Mouse (Mus musculus): ENCODE results near the gene Gm11011. TPM values are rescaled to one million over a fixed set of nuclear protein-coding genes. Genes with fewer than 3 reads are reported as not detected.

Gene Gm11011
- polyA plus RNA-seq, 1 experiment, result not detected

GRCm38 (mm10) chr2:169590412-169590811, 2.9 kb upstream of the Gm11011 start:
- DNase-seq (ENCODE audit: low read depth in 1 of 2, low spot score in 2 of 2), result no peak
- Histone ChIP-seq H3K27ac (ENCODE audit: insufficient read depth, low read length) (no peak overlapping the region), H3K4me3 (ENCODE audit: extremely low read depth, insufficient read depth, insufficient read length) (no peak overlapping the region), H3K27me3 (ENCODE audit: control insufficient read depth, insufficient read depth, low read length) (no peaks in the 10 kb centered on the region), H3K4me1 (ENCODE audit: control insufficient read depth, insufficient read depth, insufficient read length) (no peaks in the 10 kb centered on the region), H3K36me3 (ENCODE audit: control insufficient read depth, insufficient read depth, low read length) (no peaks in the 10 kb centered on the region)
- no peak for TF ChIP-seq CTCF (IDR thresholded peaks at IDR 0.05; ENCODE audit: extremely low read depth, insufficient read depth, insufficient read length, insufficient replicate concordance)
- no peak for TF ChIP-seq POLR2A (IDR thresholded peaks at IDR 0.05; ENCODE audit: low read depth, low read length)
- WGBS, result 82% methylated on average over 8 of the region's 8 CpGs

GRCm38 (mm10) chr2:169589697-169590096, 2.2 kb upstream of the Gm11011 start:
- Histone ChIP-seq H3K27ac (ENCODE audit: insufficient read depth, low read length) (no peak overlapping the region), H3K4me1 (ENCODE audit: control insufficient read depth, insufficient read depth, insufficient read length) (no peaks in the 10 kb centered on the region), H3K36me3 (ENCODE audit: control insufficient read depth, insufficient read depth, low read length) (no peaks in the 10 kb centered on the region), H3K4me3 (ENCODE audit: extremely low read depth, insufficient read depth, insufficient read length) (no peak overlapping the region), H3K27me3 (ENCODE audit: control insufficient read depth, insufficient read depth, low read length) (no peaks in the 10 kb centered on the region)
- DNase-seq (ENCODE audit: low read depth in 1 of 2, low spot score in 2 of 2), result no peak
- WGBS, result 93% methylated on average over 10 of the region's 10 CpGs
- no peak for TF ChIP-seq POLR2A (IDR thresholded peaks at IDR 0.05; ENCODE audit: low read depth, low read length)
- no peak for TF ChIP-seq CTCF (IDR thresholded peaks at IDR 0.05; ENCODE audit: extremely low read depth, insufficient read depth, insufficient read length, insufficient replicate concordance)

GRCm38 (mm10) chr2:169586688-169587087, 857 bp downstream of the Gm11011 start:
- Histone ChIP-seq H3K27ac (ENCODE audit: insufficient read depth, low read length) (no peak overlapping the region), H3K27me3 (ENCODE audit: control insufficient read depth, insufficient read depth, low read length) (no peaks in the 10 kb centered on the region), H3K4me1 (ENCODE audit: control insufficient read depth, insufficient read depth, insufficient read length) (no peaks in the 10 kb centered on the region), H3K36me3 (ENCODE audit: control insufficient read depth, insufficient read depth, low read length) (no peaks in the 10 kb centered on the region), H3K4me3 (ENCODE audit: extremely low read depth, insufficient read depth, insufficient read length) (no peak overlapping the region)
- whole genome bisulfite sequencing, result 72% methylated on average over 3 of the region's 3 CpGs
- no peak for TF ChIP-seq CTCF (IDR thresholded peaks at IDR 0.05; ENCODE audit: extremely low read depth, insufficient read depth, insufficient read length, insufficient replicate concordance)
- no peak for TF ChIP-seq POLR2A (IDR thresholded peaks at IDR 0.05; ENCODE audit: low read depth, low read length)
- DNase-seq (ENCODE audit: low read depth in 1 of 2, low spot score in 2 of 2), result no peak

- Histone ChIP-seq H3K4me1 (ENCODE audit: control insufficient read depth, insufficient read depth, insufficient read length) (no peaks in the 10 kb centered on the region), H3K4me3 (ENCODE audit: extremely low read depth, insufficient read depth, insufficient read length) (no peak overlapping the region), H3K36me3 (ENCODE audit: control insufficient read depth, insufficient read depth, low read length) (no peaks in the 10 kb centered on the region), H3K27ac (ENCODE audit: insufficient read depth, low read length) (no peak overlapping the region), H3K27me3 (ENCODE audit: control insufficient read depth, insufficient read depth, low read length) (no peaks in the 10 kb centered on the region)
- TF ChIP-seq POLR2A (IDR thresholded peaks at IDR 0.05; ENCODE audit: low read depth, low read length) (no peak), CTCF (IDR thresholded peaks at IDR 0.05; ENCODE audit: extremely low read depth, insufficient read depth, insufficient read length, insufficient replicate concordance) (no peak)
- WGBS, result 86% methylated on average over 12 of the region's 12 CpGs
- DNase-seq (ENCODE audit: low read depth in 1 of 2, low spot score in 2 of 2), result no peak
These were observed 1.8 kb downstream of the Gm11011 start for GRCm38 (mm10) chr2:169585631-169586285.

- 88% methylated on average over 15 of the region's 15 CpGs for WGBS
- TF ChIP-seq CTCF (IDR thresholded peaks at IDR 0.05; ENCODE audit: extremely low read depth, insufficient read depth, insufficient read length, insufficient replicate concordance), result no peak
- no peak for TF ChIP-seq POLR2A (IDR thresholded peaks at IDR 0.05; ENCODE audit: low read depth, low read length)
- Histone ChIP-seq H3K4me3 (ENCODE audit: extremely low read depth, insufficient read depth, insufficient read length) (no peak overlapping the region), H3K4me1 (ENCODE audit: control insufficient read depth, insufficient read depth, insufficient read length) (no peaks in the 10 kb centered on the region), H3K27me3 (ENCODE audit: control insufficient read depth, insufficient read depth, low read length) (no peaks in the 10 kb centered on the region), H3K36me3 (ENCODE audit: control insufficient read depth, insufficient read depth, low read length) (no peaks in the 10 kb centered on the region), H3K27ac (ENCODE audit: insufficient read depth, low read length) (no peak overlapping the region)
- DNase-seq (ENCODE audit: low read depth in 1 of 2, low spot score in 2 of 2), result no peak
These were observed 2.6 kb downstream of the Gm11011 start for GRCm38 (mm10) chr2:169584745-169585456.

GRCm38 (mm10) chr2:169583476-169583875, 4.1 kb downstream of the Gm11011 start:
- H3K4me1 ChIP-seq (ENCODE audit: control insufficient read depth, insufficient read depth, insufficient read length), result no peaks in the 10 kb centered on the region
- H3K36me3 ChIP-seq (ENCODE audit: control insufficient read depth, insufficient read depth, low read length), result no peaks in the 10 kb centered on the region
- WGBS, result 86% methylated on average over 3 of the region's 3 CpGs
- TF ChIP-seq CTCF (IDR thresholded peaks at IDR 0.05; ENCODE audit: extremely low read depth, insufficient read depth, insufficient read length, insufficient replicate concordance) (no peak), POLR2A (IDR thresholded peaks at IDR 0.05; ENCODE audit: low read depth, low read length) (no peak)
- H3K4me3 ChIP-seq (ENCODE audit: extremely low read depth, insufficient read depth, insufficient read length), result no peak overlapping the region
- H3K27ac ChIP-seq (ENCODE audit: insufficient read depth, low read length), result no peak overlapping the region
- DNase-seq (ENCODE audit: low read depth in 1 of 2, low spot score in 2 of 2), result no peak
- H3K27me3 ChIP-seq (ENCODE audit: control insufficient read depth, insufficient read depth, low read length), result no peaks in the 10 kb centered on the region
